Mouse (Mus musculus) heart, adult 9 months (tissue): ENCODE data around the gene Olfm1.
A peak's percentile ranks its signal among the peaks of the same experiment; 100 is the strongest.

Source experiments
- DNase-seq, 2 experiments: peaks; one replicate each; pipeline ENCODE4 v3.0.0; 2022; ENCODE audit warnings: low spot score in 2 of 2

Olfm1 gene

DNA sequence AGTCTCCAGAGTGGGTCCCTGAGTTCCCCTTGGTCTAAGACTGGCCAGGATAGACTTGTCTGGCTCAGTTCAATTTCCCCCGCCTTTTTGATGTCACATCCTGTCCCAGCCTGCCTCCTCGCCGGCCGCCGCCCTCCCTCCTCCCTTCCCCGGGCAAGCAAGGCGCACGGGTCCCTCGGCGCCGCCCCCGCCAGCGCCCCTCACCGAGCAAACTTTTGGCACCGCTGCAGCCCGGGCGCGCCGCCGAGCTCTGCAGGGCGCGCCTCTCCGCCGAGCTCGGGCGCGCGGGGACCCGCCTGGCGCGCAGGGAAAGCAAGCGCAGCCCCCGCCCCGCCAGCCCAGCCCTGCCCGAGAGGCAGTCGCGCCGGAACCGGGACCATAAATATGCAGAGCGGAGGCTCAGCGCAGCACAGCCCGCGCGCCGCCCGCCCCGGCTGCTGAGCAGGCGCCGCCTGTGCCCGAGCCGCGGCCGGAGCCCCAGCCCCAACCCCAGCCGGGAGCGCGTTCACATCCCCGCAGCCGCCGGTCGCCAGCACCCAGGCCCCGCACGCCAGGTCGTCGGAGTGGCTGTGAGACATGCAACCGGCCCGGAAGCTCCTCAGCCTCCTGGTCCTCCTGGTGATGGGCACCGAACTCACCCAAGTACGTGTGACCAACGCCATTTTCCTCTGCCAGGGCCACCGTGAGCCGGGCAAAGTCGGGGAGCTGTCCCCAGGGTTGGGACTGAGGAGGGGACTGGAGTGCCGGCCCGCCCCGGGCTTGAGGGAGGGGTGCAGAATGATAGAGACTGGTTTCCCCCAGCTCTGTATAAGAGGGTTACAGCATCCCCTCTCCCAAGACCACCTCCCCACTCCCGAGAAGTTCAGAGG is at the start of gene Olfm1:
Gene Olfm1, plus strand, starts transcription at position 172 of the 869 bp plus-strand sequence.
- peak; percentile 66 to 69 for DNase-seq

DNA sequence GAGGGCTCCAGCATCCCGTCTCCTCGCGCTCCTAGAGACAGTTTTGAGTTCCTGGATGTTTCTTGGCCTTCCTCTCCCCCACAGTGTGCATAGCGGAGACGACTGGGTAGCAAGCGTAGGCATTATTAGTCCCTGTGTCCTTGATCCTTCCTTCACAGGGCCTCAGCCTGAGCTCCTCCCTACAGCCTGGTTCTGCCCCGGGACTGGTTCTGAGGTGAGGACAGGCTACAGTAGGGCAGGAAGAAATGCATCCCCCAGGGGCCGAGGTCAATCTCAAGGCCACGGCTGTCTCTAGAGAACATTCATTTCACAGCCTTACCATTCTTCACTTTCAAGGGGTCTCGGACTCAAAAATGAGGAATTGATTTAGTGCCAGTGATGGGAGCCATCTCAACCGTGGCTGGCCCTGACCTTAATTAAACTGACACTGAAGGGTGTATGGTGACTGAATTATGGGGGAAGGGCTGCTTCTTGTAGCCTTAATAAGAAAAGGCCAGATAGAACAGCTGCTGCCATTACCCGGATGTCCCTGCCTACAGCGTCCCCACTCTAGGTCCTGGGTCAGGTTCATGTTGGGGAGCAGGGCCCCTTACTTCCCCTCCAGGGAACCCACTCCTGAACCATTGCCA is 49.3 kb upstream of the Olfm1 start:
- DNase-seq = no peak

DNA sequence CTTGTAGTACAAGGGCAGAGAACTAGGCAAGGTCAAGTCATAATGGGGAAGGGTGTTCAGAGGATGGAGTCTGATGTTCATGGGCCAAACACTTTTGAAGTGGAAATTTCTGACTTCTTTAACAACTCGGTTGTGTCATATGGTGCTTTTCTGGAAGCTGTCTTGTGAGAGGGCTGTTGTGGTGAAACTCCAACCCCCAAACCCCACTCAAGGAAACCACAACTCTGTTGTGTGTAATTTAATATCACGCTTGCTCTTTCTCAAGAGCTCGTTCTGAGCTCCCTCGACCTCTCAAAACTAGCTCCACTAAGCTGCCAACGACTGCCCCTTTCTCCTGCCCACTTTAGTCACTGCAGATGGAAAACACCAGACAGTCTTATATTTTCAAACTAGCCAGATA is 47.1 kb upstream of the Olfm1 start:
- no peak for DNase-seq

DNA sequence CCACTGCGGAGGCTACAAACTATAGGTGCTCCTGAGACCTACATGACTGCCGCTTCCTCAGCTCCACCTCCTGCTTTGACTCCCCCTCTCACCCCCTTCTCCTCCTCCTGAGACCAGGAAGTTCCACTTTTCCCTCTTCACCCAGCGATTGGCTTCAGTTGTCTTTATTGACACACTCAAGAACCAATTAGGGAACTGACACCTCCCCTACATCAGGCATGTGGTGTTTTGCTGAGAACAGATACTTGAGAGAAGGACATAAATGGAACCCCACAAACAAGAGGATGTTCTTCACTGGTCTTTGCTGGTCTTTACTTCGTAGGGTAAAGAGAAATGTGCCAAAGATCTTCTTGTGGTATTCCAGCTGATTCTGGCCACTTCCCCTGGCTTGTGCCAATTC is 46.6 kb upstream of the Olfm1 start:
- no peak for DNase-seq

DNA sequence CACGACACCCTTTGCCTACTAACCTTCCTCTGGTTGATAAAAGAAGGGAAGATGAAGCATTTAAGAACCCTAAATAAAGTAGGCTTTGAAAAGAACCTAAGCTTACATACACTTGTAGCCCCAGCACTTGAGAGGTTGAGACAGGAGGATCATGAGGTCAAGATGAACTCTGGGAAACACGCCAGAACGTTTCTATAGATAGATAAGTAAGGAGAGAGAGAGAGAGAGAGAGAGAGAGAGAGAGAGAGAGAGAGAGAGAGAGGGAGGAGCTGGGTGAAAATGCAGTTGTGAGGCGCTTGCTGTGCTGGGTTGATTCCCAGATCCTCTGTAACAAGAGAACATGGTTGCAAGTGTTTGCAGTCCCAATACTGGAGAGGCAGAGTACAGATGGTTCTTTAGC is 46.1 kb upstream of the Olfm1 start:
- no peak for DNase-seq

DNA sequence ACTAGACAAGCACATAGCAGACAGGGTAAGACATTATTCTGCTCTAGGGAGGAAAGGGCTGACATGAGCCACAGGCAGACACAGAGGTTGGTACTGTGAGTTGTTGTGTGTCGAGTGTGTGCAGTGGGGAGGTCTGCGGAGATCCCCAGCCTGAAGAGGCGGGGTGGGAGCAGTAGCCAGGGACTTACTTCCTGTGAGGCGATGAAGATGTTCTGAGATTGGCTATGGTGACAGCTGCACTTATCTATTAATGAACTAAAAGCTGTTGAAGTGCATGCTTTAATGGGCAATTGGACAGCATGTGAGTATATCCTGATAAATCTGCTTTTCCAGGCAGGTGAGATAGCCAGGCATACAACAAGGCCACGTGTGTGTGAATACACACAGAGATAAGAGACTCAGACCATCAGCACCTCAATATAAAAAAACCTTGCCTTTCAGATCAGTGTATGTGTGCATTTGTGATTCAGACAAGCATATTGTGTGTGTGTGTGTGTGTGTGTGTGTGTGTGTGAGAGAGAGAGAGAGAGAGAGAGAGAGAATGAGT is 45.5 kb upstream of the Olfm1 start:
- no peak for DNase-seq

DNA sequence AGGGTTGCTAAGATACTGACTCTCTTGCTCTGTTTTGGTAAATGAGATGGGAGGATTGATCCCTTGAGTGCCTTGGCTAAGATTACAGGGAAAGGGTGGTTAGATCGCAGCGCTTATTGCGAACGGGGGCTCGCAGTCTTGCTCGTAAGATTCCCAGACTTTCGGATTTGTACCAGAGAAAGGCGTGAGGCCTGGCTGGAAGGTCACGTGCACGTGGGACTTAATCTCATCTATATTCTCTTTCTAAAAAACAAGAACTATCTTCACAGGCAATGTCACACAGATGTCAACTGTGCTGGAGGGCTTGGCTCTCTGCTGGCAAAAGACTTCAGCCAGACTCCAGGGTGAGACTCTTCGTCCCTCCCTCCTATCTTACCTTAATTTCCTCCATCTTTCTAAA is 43.1 kb upstream of the Olfm1 start:
- no peak for DNase-seq

DNA sequence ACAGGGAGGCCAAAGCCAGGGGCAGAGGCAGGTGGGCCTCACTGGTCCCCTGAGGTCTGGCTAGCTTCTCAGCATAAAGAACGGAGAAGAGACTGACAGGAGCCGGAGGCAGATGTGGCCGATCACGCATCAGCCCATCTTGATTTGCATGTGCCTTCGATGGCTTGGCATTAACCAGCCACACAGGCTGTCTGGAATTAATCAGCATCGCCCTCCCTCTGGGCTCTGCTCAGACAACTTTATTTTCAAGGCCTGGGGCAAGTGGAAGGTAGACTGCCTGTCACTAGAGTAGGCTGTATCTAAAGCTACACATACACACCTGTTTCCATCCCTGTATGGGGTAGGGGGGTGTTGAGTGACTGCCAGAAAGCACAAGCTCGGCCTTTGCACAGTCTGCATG is 32.2 kb upstream of the Olfm1 start:
- DNase-seq = no peak

DNA sequence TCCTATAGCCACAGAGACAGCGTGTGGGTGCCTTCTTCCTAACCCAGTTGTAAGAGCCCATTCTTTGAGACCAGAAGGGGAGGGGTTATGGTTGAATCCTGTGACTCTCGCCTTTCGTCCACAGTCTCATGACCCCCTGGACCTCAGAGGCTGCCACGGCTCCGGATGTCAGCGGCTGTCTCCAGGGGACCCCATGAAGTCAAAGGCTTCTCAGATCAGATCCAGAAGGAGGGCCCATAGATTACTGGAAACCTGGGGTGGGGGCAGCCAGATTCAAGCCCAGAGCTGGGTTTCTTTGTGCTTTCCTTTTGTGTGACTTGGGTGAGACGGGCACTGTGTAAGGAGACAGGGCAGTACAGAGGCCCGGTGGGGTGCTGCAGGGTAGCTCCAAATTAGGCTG is 27.2 kb upstream of the Olfm1 start:
- no peak for DNase-seq

DNA sequence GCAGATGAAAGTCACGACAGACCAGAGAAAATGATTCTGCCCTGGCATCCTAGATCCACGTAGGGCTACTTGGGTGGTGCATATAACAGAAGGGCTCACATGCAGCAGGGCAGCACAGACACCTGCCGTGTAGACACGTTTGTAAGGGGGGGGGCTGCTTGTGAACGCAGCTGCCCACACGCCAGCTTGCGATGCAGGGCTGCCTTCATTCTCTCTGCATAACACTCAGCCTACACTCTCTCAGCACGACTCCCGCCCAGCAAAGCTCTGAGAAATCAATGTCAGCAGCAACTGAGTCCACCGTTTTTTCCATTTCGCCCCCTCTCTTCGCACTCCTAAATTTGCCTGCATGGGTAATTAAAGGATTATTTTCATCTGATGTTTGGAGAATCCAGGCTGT is 23.5 kb upstream of the Olfm1 start:
- DNase-seq = no peak

DNA sequence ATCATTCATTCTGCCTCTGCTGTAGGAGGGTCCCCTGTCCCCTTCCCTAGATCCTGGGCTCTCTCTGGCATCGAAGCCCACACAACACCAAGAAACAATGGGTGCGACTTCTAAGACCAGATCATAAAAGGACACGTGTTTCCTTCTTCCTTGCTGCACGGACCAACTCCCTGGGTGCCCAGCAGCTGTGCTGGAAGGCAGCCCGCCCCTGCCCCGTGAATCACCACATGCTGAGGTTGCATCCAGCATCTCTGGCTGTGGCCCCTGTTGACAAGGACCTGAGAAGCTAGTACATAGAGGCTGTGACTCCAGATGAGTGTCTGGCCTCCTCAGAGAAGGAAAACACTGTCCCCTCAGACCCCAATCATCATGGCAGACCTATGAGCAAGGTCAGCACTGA is 20.8 kb upstream of the Olfm1 start:
- DNase-seq = no peak

DNA sequence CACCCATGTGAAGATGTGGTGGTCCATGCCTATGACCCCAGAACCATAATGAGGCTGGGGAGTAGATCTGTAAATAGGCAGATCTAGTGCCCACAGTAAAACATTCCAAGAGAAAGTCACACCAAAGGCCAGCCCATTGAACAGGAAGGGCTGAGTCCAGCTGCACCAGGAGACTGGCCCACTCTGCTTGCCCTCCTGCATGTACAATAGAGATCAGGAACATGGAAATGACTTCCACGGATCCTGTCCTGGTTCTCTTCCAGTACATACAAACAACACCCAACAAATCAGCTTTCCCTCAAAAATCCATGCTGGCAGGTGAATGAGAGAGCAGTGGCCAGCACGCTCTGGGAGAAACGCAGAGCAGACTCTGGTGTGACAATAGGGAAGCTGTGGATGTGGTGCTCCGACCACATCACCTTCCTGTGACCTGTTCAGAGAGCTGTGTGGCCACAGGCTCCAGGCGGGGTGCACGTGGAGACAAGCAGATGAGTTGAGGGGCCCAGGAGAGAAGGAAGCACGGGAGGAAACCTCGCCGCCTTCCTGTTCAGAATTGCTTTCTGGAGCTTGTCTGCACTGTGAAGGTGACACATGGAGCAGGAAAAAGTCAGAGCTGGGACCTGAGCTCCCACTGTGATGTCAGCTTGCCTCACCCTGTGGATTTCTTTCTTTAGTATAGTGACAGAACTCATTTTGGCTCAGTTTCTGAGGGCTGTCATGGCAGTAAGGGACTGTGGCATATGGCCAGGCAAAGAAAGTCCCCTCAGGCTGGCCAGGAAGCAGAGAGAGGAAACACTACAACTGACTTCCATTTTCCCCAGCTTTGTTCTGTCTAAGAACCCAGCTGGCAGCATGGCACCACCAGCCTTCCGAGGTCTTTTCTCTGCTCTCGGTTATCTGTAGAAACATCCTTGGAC is 19.3 kb upstream of the Olfm1 start:
- peak; percentile 5 to 30 for DNase-seq

DNA sequence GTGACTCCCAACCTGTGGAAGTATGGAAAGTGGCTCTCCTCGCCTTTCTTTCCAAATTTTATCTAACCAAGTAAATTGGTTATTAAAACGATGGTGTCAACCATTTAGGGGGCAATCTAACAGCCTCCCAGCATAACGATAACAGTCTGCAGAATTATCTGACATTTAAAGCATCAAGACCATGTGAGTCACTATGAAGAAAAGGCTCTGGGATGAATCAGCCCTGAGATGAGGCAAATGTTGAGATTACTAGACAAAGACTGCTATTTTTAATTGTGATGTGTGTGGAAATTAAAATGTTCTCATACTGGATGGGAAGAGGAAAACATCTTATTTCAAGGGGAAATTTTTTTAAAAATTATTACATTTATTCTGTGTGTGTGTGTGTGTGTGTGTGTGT is 18.4 kb upstream of the Olfm1 start:
- DNase-seq = no peak

DNA sequence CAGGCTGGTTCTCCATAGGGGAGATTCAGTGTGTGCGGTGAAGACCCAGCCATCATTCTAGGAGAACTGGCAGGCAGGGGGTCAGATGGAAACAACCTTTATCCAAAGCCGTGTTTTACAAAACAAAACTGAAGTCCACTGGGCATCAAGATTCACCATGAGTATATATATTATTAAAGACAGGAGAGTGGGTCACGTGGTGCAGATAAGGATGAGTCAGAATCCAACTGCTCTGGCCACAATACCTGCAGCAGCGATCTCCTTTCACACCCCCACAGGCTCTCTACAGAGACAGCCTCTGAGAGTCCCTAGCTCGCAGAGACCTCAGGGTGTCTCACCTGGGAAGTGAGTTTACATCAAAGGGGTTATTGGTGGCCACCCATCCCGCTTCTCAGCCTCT is 14.2 kb upstream of the Olfm1 start:
- DNase-seq = no peak

DNA sequence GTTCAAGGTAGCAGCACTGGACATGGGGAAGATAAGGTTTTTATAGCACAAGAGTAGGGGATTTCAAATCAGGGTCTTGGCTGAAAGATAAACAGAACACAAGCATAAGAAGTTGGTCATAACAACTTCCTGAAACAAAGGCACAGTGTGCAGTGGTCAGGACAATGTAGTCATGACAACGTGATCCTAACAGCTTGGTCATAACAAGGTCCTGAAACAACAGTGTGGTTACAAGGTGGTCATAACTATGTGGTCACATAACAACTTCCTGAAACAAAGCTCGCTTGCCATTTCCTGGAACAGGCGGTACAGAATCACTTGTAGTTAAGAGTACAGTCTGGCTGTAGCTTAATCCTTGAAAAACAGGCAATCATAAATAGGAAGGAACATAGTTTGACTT is 12.7 kb upstream of the Olfm1 start:
- no peak for DNase-seq

DNA sequence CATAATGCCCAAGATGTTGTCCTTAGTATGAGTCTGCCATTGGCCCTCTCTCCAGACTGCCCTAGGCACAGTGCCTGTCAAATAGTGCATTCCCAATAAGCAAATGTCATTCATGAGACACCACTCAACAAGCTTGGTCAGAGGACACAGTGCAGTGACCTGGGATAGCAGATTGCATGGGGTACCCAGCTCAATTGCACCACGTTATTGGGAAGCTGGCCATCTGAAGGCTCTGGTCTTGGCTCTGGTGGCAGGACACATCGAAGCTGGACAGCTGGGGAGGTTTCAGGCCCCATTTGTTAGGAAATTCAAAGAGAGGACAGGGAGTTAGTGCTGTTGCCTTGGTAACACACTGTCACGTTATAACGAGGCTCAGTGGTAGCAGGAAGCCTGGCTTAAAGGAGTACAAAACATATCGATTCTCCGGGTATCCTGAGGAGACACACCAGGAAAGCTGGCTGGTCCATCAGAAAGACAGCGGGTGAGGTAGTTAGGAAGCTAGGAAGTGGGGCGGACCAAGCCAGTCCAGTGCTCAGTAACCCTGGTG is 4.3 kb upstream of the Olfm1 start:
- no peak for DNase-seq

DNA sequence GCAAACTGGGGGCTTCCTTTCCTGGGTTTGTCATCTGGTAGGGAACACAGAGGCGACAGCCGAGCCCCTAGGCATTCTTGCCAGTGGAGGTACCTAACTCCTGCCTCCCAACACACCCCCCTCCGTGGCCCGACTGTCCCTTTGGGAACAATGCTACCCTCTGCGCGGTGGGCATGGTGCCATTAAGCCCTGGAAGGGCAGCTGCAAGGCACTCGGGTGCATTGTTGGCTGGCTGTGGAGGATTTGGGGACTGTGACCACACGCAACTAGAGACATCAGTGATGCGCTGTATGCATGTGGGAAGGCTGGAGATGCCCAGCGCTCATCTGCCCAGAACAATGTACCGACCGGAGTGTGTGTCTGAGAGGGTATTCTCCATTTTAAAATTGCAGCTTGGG is 897 bp downstream of the Olfm1 start:
- no peak for DNase-seq

DNA sequence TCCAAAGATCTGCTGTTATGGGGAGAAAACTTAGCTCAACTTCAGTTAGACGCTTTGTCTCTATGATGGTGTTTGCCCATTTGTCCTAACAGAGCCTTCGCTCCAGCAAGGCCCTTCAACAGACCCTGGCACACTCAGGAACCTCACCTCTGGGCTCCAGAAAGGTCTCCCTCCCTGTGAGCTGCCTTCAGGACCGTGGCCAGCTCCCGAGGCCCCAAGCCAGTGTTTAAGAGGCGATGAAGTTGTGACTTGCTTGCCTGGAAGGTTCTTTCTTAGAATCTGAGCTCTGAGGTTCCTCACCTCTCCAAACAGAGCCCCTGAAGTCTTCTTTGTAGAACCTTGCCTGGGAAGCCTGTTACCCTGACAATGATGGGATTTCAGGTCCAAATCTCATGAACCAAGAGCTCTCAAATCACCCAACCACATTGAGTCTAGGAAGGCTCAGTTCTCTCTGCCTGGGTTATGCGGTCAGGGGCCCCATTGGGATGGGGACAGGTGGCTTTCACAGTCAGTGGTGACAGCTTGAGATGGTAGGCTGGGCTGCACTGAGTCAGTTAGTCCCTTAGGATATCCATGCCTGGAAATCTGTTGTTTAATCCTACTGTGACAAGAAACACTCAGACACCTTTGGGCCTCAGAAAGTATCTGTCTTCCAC is 2.3 kb downstream of the Olfm1 start:
- DNase-seq = no peak

DNA sequence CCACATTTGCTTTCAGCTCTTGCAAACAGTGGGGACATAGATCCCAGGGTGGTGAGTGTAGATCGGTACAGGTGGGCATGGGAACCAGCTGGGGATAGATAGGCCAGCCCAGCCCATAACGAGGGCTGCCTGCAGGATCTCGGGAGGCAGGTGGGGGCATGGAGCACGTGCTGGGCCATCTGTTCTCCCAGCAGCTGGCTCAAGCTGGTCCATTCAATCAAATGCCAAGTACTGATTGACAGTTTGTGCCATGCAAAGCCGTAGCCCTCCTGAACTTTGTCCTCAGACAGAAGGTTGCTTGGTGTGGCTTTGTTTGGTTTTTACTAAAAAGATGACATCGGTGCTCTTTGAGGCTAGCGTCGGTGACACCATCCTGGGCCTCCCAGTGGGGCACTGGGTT is 2.9 kb downstream of the Olfm1 start:
- no peak for DNase-seq

DNA sequence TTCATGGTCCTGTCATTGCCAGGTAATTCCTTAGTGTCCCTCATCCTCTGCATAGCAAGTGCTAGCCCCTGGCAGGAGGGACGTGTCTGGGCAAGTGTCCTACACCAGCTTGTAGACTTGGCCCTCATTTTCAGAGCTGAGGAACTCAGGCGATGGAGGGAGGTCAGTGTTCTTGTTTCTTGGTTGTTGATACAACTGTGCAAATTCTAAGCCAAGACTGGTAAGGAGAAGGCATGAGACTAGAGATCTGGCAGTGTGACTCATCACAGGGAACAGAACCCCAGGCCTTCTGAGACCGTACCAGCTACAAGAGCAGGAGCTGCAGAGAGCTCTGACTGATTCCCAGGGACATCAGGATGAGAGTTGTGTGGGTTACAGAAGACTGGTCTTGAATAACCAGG is 8.6 kb downstream of the Olfm1 start:
- DNase-seq = no peak

DNA sequence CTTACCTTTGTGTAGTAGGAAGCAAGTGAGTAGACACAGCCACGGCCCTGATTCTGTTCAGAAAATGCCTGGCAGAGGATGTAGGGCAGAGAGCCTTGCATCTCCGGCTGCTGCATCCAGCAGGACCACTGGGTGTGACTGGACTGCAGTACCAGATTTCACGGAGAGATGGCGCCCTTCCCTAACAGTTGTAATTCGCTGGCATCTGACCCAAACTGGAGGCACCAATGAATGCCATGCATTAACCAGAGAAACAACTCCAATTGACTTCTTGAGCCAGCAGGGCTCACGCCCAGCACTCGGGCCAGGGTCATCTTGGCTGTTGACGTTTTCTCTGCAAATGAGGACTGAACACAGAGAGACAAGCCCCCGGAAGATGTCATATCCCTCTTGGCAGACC is 11.4 kb downstream of the Olfm1 start:
- peak; percentile 71 to 87 for DNase-seq
